ENCODE assay signal across 8 mouse cellular contexts in the genomic region with DNA sequence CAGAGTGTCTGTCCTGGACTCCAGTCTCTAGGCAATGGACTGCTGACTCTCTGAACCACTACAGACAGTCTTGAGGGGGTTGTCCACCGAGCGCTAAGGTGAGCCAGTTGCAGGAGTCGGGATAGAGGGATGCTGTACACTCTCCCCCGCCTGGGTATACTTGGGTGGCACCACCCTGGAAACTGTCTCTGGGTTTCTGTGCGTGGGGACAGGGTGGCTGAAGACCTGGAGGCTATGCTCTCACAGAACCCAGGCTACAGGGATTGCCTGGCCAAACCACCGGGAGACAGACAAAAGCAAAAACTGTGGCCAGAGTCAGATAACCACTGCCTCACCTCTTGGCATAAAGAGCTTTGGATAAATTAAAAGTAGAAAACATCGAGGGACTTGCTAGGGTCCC. TPM values are rescaled to one million over a fixed set of nuclear protein-coding genes. Genes with fewer than 3 reads are reported as not detected.
DNase-seq lines count a peak whose midpoint lies in the region; ATAC-seq lines count a peak whose summit lies in the region.

No protein-coding gene starts in this region.

- H3K4me1 ChIP-seq in heart, embryonic 14.5 days (ENCODE audit: control insufficient read depth in 2 of 2, insufficient read depth in 2 of 2, low read length in 2 of 2), result peaks cover 17 to 29% of the 10 kb centered on the region in 2 experiments
- H3K4me1 ChIP-seq in embryonic facial prominence, embryonic 10.5 days, result peaks cover 21% of the 10 kb centered on the region
- peaks cover 28% of the 10 kb centered on the region for H3K4me1 ChIP-seq in hindbrain, embryonic 15.5 days (replicated peaks)
- H3K4me1 ChIP-seq in midbrain, embryonic 13.5 days (replicated peaks), result peaks cover 32% of the 10 kb centered on the region

- peak overlapping the region; percentile 73 for H3K4me2 ChIP-seq in heart, embryonic 14.5 days (ENCODE audit: low read length)
- peak overlapping the region; percentile 72 for H3K4me2 ChIP-seq in hindbrain, embryonic 15.5 days
- H3K4me2 ChIP-seq in midbrain, embryonic 13.5 days (replicated peaks), result peak overlapping the region; percentile 62

- peaks cover 25% of the 10 kb centered on the region for H3K36me3 ChIP-seq in heart, embryonic 14.5 days (ENCODE audit: control insufficient read depth, insufficient read depth, low read length)
- H3K36me3 ChIP-seq in embryonic facial prominence, embryonic 10.5 days (replicated peaks), result peaks cover 28% of the 10 kb centered on the region
- peaks cover 25% of the 10 kb centered on the region for H3K36me3 ChIP-seq in hindbrain, embryonic 15.5 days
- peaks cover 28% of the 10 kb centered on the region for H3K36me3 ChIP-seq in midbrain, embryonic 13.5 days

- no peak overlapping the region for H3K27ac ChIP-seq in heart, embryonic 14.5 days (replicated peaks in 1 of 2; ENCODE audit: control insufficient read depth in 1 of 2, insufficient read depth in 1 of 2, low read depth in 2 of 2, low read length in 2 of 2)
- no peak overlapping the region for H3K27ac ChIP-seq in embryonic facial prominence, embryonic 10.5 days (replicated peaks)
- H3K27ac ChIP-seq in hindbrain, embryonic 15.5 days (replicated peaks), result peak overlapping the region; percentile 87; the same call in 1 of the 2 replicates
- H3K27ac ChIP-seq in midbrain, embryonic 13.5 days, result no peak overlapping the region

- no peak for DNase-seq in heart, adult 8-10 months (ENCODE audit: low spot score)
- no peak for DNase-seq in embryonic facial prominence, embryonic 10.5 days (ENCODE audit: low spot score)
- DNase-seq in natural killer cell, adult 2 months (ENCODE audit: low spot score in 2 of 2), result no peak
- no peak for DNase-seq in adrenal gland, postnatal 36 days

- peaks cover 4% of the 10 kb centered on the region for H3K9me3 ChIP-seq in heart, embryonic 14.5 days (ENCODE audit: control insufficient read depth, low read length)
- 0 out of 2 replicates have a peak, but pooled peaks cover 3% of the 10 kb centered on the region for H3K9me3 ChIP-seq in embryonic facial prominence, embryonic 10.5 days
- H3K9me3 ChIP-seq in hindbrain, embryonic 15.5 days, result no peaks in the 10 kb centered on the region
- no peaks in the 10 kb centered on the region for H3K9me3 ChIP-seq in midbrain, embryonic 13.5 days

- peak overlapping the region; percentile 91 for H3K9ac ChIP-seq in heart, embryonic 14.5 days (ENCODE audit: low read length)
- H3K9ac ChIP-seq in hindbrain, embryonic 15.5 days, result peak overlapping the region; percentile 76
- peak overlapping the region; percentile 95 for H3K9ac ChIP-seq in midbrain, embryonic 13.5 days (replicated peaks)

- ATAC-seq in heart, embryonic 14.5 days (ENCODE audit: insufficient number of reproducible peaks, insufficient read depth, low FRiP score, low read depth), result no peak
- no peak for ATAC-seq in hindbrain, embryonic 15.5 days (ENCODE audit: low FRiP score, low read depth)
- ATAC-seq in midbrain, embryonic 13.5 days, result 0 out of 2 replicates have a peak, but pooled peaks have one; percentile 2
- ATAC-seq in inflammation-experienced regulatory T-cells, adult 6 months, result no peak

- 75% methylated on average over 7 of the region's 7 CpGs for WGBS in heart, embryonic 14.5 days
- WGBS in embryonic facial prominence, embryonic 10.5 days, result 84% methylated on average over 7 of the region's 7 CpGs
- WGBS in hindbrain, embryonic 15.5 days, result 72% methylated on average over 7 of the region's 7 CpGs
- whole genome bisulfite sequencing in midbrain, embryonic 13.5 days, result 80% methylated on average over 7 of the region's 7 CpGs

- no peaks in the 10 kb centered on the region for H3K27me3 ChIP-seq in heart, embryonic 14.5 days (ENCODE audit: control insufficient read depth, insufficient read depth, low read length)
- H3K27me3 ChIP-seq in embryonic facial prominence, embryonic 10.5 days (replicated peaks; ENCODE audit: low read depth, poor library complexity, severe bottlenecking), result peaks cover 14% of the 10 kb centered on the region
- no peaks in the 10 kb centered on the region for H3K27me3 ChIP-seq in hindbrain, embryonic 15.5 days
- no peaks in the 10 kb centered on the region for H3K27me3 ChIP-seq in midbrain, embryonic 13.5 days

- peak overlapping the region; percentile 66 to 82; a peak in 3 of 4 replicates for H3K4me3 ChIP-seq in heart, embryonic 14.5 days (ENCODE audit: control insufficient read depth in 1 of 2, insufficient read depth in 1 of 2, low read depth in 1 of 2, low read length in 2 of 2)
- H3K4me3 ChIP-seq in embryonic facial prominence, embryonic 10.5 days, result peak overlapping the region; percentile 76
- peak overlapping the region; percentile 56 for H3K4me3 ChIP-seq in hindbrain, embryonic 15.5 days
- peak overlapping the region; percentile 81 for H3K4me3 ChIP-seq in midbrain, embryonic 13.5 days (replicated peaks)

RNA-seq across cellular contexts. Expression of a gene that starts 1.1 kb away (rescaled TPM):
- polyA plus RNA-seq in heart, embryonic 14.5 days (2014; fragmentation: Nextera tagmentation; extraction: Ambion mirVana), result 24.2 and 24.3 TPM in 2 replicates
- 1 to 10 TPM; 4.1 to 7.0 (median 5.2) TPM for total RNA-seq in heart, adult 8-10 months (2022)
- polyA plus RNA-seq in embryonic facial prominence, embryonic 10.5 days (2016; fragmentation: Nextera tagmentation; extraction: Ambion mirVana), result 25.1 and 25.2 TPM in 2 replicates
- polyA plus RNA-seq in hindbrain, embryonic 15.5 days (2015; fragmentation: Nextera tagmentation; extraction: Ambion mirVana), result 67.9 and 72.6 TPM in 2 replicates
- polyA plus RNA-seq in midbrain, embryonic 13.5 days (2015; fragmentation: Nextera tagmentation; extraction: Ambion mirVana), result 70.9 and 73.1 TPM in 2 replicates
- total RNA-seq in adrenal gland, postnatal 36 days (2021), result 1 to 10 TPM; 3.7 to 4.7 TPM
- under 1 TPM; 0.17 to 0.81 (median 0.70) TPM for polyA plus RNA-seq in inflammation-experienced regulatory T-cells, adult 6 months (2017; shearing (Covaris generic))

RNA-seq across cellular contexts. Expression of a gene that starts 37.9 kb away (rescaled TPM):
- polyA plus RNA-seq in heart, embryonic 14.5 days (2014; fragmentation: Nextera tagmentation; extraction: Ambion mirVana), result 35.5 and 39.0 TPM in 2 replicates
- 10 to 100 TPM; 15.3 to 21.1 (median 19.7) TPM for total RNA-seq in heart, adult 8-10 months (2022)
- 87.1 and 95.3 TPM in 2 replicates for polyA plus RNA-seq in embryonic facial prominence, embryonic 10.5 days (2016; fragmentation: Nextera tagmentation; extraction: Ambion mirVana)
- 45.5 and 45.7 TPM in 2 replicates for polyA plus RNA-seq in hindbrain, embryonic 15.5 days (2015; fragmentation: Nextera tagmentation; extraction: Ambion mirVana)
- 59.1 and 64.7 TPM in 2 replicates for polyA plus RNA-seq in midbrain, embryonic 13.5 days (2015; fragmentation: Nextera tagmentation; extraction: Ambion mirVana)
- total RNA-seq in adrenal gland, postnatal 36 days (2021), result 10 to 100 TPM; 36.7 to 37.2 TPM
- 10 to 100 TPM; 59.3 to 77.4 (median 74.7) TPM for polyA plus RNA-seq in inflammation-experienced regulatory T-cells, adult 6 months (2017; shearing (Covaris generic))

RNA-seq across cellular contexts. Expression of a gene that starts 50.0 kb away (rescaled TPM):
- polyA plus RNA-seq in heart, embryonic 14.5 days (2014; fragmentation: Nextera tagmentation; extraction: Ambion mirVana), result 6.4 and 8.5 TPM in 2 replicates
- total RNA-seq in heart, adult 8-10 months (2022), result 10 to 100 TPM; 19.6 to 26.6 (median 23.8) TPM
- 23.2 and 24.1 TPM in 2 replicates for polyA plus RNA-seq in embryonic facial prominence, embryonic 10.5 days (2016; fragmentation: Nextera tagmentation; extraction: Ambion mirVana)
- 19.6 and 21.6 TPM in 2 replicates for polyA plus RNA-seq in hindbrain, embryonic 15.5 days (2015; fragmentation: Nextera tagmentation; extraction: Ambion mirVana)
- polyA plus RNA-seq in midbrain, embryonic 13.5 days (2015; fragmentation: Nextera tagmentation; extraction: Ambion mirVana), result 9.8 and 11.5 TPM in 2 replicates
- 10 to 100 TPM; 23.6 to 27.5 TPM for total RNA-seq in adrenal gland, postnatal 36 days (2021)
- under 1 TPM; 0.50 to 0.88 (median 0.71) TPM for polyA plus RNA-seq in inflammation-experienced regulatory T-cells, adult 6 months (2017; shearing (Covaris generic))

Comparison
In these comparisons a context has a peak if more than half of its experiments do, and no peak if none do; other contexts are left out.
1. RNA of a gene that starts 1.1 kb away (polyA plus RNA-seq): 67.9 to 72.6 TPM in hindbrain, embryonic 15.5 days, 70.9 to 73.1 TPM in midbrain, embryonic 13.5 days, 25.1 to 25.2 TPM in embryonic facial prominence, embryonic 10.5 days and 24.2 to 24.3 TPM in heart, embryonic 14.5 days; 0.17 to 0.81 TPM in inflammation-experienced regulatory T-cells, adult 6 months; every median in the first group is over 10 times any median in the second.
2. Peak in every context shown above with its lines, with median percentiles within 50 percentile points of each other: H3K4me2 ChIP-seq, H3K4me3 ChIP-seq and H3K9ac ChIP-seq.